Mouse (Mus musculus) hindbrain, embryonic 14.5 days (tissue): ENCODE data around the gene Sprr2a1. TPM values are rescaled to one million over a fixed set of nuclear protein-coding genes. Genes with fewer than 3 reads are reported as not detected.
"Not testable (repeated sequence)": the region's sequence is repeated elsewhere in the genome, so short reads cannot be mapped to it uniquely, and the experiment has no call there.

Experiments used
- ATAC-seq: fragments of 200-750 bp; cut with Nextera tagmentation; 2 replicates; pipeline ENCODE4 v1.8.0; 2017; ENCODE audit warnings: moderate number of reproducible peaks, mild to moderate bottlenecking, moderate TSS enrichment, moderate library complexity; ENCODE audit not compliant: low FRiP score
- DNase-seq: peaks from one replicate; pipeline ENCODE4 v3.0.0-alpha.2; 2015; ENCODE audit warnings: low spot score
- H3K27ac ChIP-seq: fragments of 300-500 bp; sonication (generic); 2 replicates; pipeline ENCODE4 v1.5.1; 2014; ENCODE audit warnings: mild to moderate bottlenecking, moderate library complexity
- H3K27me3 ChIP-seq: fragments of 300-500 bp; sonication (generic); 2 replicates; pipeline ENCODE4 v1.6.1; 2014; ENCODE audit warnings: mild to moderate bottlenecking, low read length, mixed read lengths; ENCODE audit not compliant: control insufficient read depth, insufficient read depth
- H3K36me3 ChIP-seq: fragments of 300-500 bp; sonication (generic); replicated peaks from 2 replicates; pipeline ENCODE4 v1.6.1; 2014; ENCODE audit not compliant: control insufficient read depth, insufficient read depth
- H3K4me1 ChIP-seq: fragments of 300-500 bp; sonication (generic); replicated peaks from 2 replicates; pipeline ENCODE4 v1.6.1; 2014; ENCODE audit warnings: antibody characterized with exemption, low read length, mixed read lengths; ENCODE audit not compliant: control insufficient read depth, insufficient read depth
- H3K4me2 ChIP-seq: fragments of 300-500 bp; sonication (generic); replicated peaks from 2 replicates; pipeline ENCODE4 v1.6.1; 2014; ENCODE audit warnings: mild to moderate bottlenecking, moderate library complexity
- H3K4me3 ChIP-seq: fragments of 300-500 bp; sonication (generic); replicated peaks from 2 replicates; pipeline ENCODE4 v1.5.1; 2014; ENCODE audit warnings: mild to moderate bottlenecking, low read length
- H3K9ac ChIP-seq: fragments of 300-500 bp; sonication (generic); 2 replicates; pipeline ENCODE4 v1.6.1; 2014
- H3K9me3 ChIP-seq: fragments of 300-500 bp; sonication (generic); 2 replicates; pipeline ENCODE4 v1.6.1; 2016; ENCODE audit warnings: low read length; ENCODE audit not compliant: control insufficient read depth
- WGBS: fragments of 180-500 bp; shearing (Covaris S2); extraction: QIAGEN DNeasy Blood & Tissue Kit; methylation state at CpG from one replicate; pipeline ENCODE4 v1.1.7; 2014; 5-methylcytosine and 5-hydroxymethylcytosine counted together
- polyA plus RNA-seq: library from polyadenylated mRNA; unstranded; fragments of >200 nt; fragmentation: Nextera tagmentation; extraction: Ambion mirVana; gene quantifications from 2 replicates; pipeline ENCODE4 v1.2.1, GENCODE M21; 2014

The Sprr2a1 gene
- polyA plus RNA-seq, 1 experiment from 2014 or later: not detected

DNA sequence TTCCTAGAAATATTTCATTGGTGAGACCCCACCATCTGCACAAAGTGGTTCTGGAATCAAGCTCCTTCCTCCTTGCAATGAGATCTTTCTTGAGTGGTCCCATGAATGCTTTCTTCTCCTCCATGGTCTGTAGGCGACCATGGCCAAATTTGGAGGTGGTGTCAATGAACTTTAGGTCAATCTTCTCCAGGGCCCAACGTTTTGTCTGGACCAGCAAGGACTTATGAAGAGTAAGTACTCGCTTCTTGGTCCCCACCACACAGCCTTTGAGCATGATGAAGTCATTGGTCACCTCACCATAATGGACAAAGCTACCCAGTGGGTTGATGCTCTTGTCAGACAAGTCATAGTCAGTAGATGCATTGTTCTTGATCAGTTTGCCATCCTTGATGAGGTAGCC, 11.8 kb downstream of the Sprr2a1 start:
- H3K36me3 ChIP-seq, H3K4me3 ChIP-seq, H3K9me3 ChIP-seq, H3K27ac ChIP-seq, H3K4me1 ChIP-seq, H3K9ac ChIP-seq, H3K27me3 ChIP-seq, ATAC-seq, H3K4me2 ChIP-seq, DNase-seq: not testable (repeated sequence)
- WGBS: 77% methylated on average over 3 of the region's 3 CpGs

DNA sequence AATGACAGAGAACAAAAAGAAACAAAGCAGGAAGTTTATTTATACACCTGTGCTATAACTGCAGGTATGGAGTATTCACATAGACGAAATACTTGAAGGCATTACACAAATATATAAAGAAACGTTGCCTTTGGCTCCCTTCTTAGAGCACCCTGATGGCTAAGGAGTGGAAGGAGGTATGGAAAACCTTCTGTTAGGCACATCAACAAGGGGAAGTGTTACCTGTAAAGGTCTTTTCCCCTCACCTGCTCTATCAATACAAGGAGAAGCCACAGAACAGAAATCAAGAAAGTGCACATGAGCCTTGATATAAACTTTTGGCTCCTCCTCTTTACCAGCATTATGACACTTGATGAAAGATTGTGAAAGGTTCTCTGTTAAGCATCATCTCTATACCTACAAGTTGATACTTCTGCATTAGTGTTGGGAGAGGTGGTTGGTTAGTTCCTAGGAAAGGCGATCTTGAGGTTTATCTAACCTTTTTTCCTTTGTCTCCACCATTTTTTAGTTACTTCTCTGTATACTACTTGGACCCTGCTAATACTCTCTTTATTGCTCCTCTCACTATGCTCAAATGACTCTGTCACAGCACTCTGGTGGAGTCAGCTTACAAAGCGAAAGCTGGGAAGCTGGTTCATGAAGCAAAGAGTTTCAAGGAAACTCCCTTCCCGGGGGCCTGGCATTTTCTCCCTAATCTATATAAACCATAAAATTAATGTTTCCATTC, 21.0 kb downstream of the Sprr2a1 start:
- H3K9ac ChIP-seq, H3K27ac ChIP-seq, H3K9me3 ChIP-seq, H3K36me3 ChIP-seq, DNase-seq, H3K4me2 ChIP-seq, H3K4me3 ChIP-seq, H3K4me1 ChIP-seq, ATAC-seq, H3K27me3 ChIP-seq: not testable (repeated sequence)
- no CpG with 5 or more reads among the region's 5 CpGs for WGBS

DNA sequence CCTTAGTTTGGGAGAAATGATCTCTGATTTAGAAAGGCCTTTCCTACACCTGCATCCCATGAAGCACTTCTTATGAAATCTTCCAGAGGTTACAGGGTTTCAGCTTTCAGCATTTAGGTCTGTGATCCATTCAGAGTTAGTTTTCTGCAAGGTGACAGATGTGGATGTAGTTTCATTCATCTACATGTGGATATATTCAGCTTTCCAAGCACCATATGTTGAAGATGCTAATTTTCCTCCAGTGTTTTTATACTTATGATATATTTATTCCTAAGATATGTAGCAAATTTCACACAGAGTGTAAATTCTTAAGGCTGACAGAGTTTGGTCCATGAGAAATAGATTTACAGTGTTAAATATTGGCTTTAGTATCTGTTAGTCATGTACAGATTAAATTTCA, 23.1 kb downstream of the Sprr2a1 start:
- not testable (repeated sequence) for H3K27ac ChIP-seq, H3K4me3 ChIP-seq, ATAC-seq, H3K9ac ChIP-seq, H3K4me1 ChIP-seq, H3K27me3 ChIP-seq, H3K9me3 ChIP-seq, H3K36me3 ChIP-seq, H3K4me2 ChIP-seq, DNase-seq

DNA sequence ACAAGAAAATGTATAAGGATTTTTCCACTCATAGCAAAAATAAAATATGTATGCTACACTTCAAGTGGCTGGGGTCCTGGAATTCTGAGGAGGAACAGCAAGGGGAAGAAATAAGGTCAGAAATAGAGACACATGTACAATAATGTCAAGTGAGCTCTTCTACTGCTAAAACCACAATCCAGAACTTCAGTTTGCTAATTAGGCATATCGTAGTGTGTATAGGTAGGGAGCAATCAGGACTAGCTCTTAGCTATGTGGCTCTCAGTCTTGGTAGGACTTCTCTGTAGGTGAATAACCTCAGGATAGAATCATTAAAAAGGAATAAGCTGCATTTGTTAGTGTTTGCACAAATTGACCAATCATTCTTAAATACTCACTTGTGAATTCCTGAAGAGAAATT, 23.6 kb downstream of the Sprr2a1 start:
- not testable (repeated sequence) for H3K9ac ChIP-seq, H3K4me3 ChIP-seq, H3K9me3 ChIP-seq, H3K4me1 ChIP-seq, H3K27ac ChIP-seq, H3K36me3 ChIP-seq, DNase-seq, H3K4me2 ChIP-seq, H3K27me3 ChIP-seq
- ATAC-seq: 0 out of 2 replicates have a peak, but pooled peaks have one; percentile 32
- no CpG with 5 or more reads among the region's 1 CpGs for WGBS

DNA sequence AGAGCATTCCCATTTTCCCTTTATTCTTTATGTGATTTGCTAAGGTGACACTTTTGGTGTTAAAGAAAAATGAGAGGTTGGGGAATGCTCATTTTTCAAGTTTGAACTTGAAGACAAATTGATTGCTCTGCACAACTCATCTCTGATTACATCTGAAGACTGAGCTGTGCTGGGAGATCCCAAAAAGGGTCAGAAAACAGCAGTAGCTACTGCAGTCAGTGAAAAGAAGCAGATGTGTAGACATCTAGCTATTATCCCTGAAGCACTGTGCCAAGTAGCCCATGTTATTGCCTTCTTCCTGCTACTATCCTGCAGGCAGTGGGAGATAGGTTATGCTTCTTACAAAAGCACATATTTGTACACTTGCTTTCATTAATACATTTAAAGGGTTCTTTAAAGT, 29.2 kb downstream of the Sprr2a1 start:
- H3K4me3 ChIP-seq, H3K9me3 ChIP-seq, H3K9ac ChIP-seq, H3K4me1 ChIP-seq, H3K36me3 ChIP-seq, H3K4me2 ChIP-seq, DNase-seq, H3K27me3 ChIP-seq, H3K27ac ChIP-seq: not testable (repeated sequence)
- ATAC-seq: 0 out of 2 replicates have a peak, but pooled peaks have one; percentile 25

DNA sequence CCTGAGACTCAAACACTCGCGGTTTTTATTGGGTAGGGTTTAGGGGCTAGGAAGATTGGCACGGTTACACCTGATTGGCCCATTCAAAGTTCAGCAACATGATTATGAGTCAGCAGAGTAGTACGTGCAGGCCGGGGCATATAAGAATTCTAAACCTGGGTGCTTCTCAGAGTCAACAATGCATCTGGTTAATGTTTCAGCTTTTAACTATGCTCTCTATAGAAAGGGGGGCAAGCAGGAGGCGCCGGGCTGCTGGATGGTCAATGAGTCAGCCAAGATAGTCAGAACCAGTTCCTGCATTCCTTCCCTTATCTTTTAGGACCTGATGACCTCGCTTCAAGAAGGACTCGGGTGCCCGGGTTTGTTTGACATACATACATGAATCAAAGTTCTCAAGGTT, 30.6 kb downstream of the Sprr2a1 start:
- no CpG with 5 or more reads among the region's 10 CpGs for WGBS
- not testable (repeated sequence) for DNase-seq, H3K9me3 ChIP-seq, H3K4me1 ChIP-seq, H3K27ac ChIP-seq, H3K36me3 ChIP-seq, H3K4me2 ChIP-seq, ATAC-seq, H3K4me3 ChIP-seq, H3K27me3 ChIP-seq, H3K9ac ChIP-seq

DNA sequence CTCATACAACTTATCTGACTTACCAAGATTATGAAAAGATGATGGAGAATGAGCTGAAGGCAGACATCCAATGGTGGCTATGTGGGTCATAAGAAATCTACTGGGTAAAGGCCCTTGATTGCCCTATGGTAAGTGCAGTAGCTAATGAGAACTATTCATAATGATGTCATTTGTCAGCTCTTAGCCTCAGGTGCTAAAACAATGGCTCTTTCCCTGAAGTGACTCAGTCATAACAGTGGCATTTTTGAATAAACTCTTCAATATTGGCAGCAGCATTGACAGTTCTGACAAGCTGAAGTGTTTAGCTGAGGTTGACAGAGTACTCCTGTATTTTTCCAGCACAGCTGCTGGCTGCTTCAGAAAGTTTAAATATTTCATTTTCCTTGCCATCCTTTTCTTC, 32.9 kb downstream of the Sprr2a1 start:
- H3K27ac ChIP-seq, H3K4me1 ChIP-seq, H3K9ac ChIP-seq, H3K4me3 ChIP-seq, DNase-seq, H3K27me3 ChIP-seq, H3K9me3 ChIP-seq, H3K4me2 ChIP-seq, H3K36me3 ChIP-seq: not testable (repeated sequence)
- ATAC-seq: peak; percentile 25; the same call in 1 of the 2 replicates

DNA sequence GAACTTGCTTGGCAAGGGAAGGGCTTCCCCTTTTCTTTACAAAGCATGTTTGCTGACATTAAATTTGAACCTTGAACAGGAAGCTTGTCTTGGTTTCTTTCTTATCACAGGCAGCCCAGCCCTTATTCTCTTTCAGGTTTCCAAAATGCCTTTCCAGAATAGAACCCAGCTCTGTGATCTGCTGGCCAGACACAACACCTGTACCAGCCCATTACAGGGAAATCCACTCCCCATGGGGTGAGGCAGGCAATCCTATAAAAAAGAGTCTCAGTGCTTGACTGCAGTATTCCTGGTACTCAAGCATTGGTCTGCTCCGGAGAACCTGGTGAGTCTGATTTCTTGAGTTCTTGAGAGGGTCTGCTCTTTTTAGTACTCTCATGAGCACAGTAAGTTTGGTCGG, 34.9 kb downstream of the Sprr2a1 start:
- ATAC-seq, H3K36me3 ChIP-seq, H3K9me3 ChIP-seq, H3K4me1 ChIP-seq, H3K4me3 ChIP-seq, DNase-seq, H3K27me3 ChIP-seq, H3K4me2 ChIP-seq, H3K27ac ChIP-seq, H3K9ac ChIP-seq: not testable (repeated sequence)
- 96% methylated on average over 1 of the region's 2 CpGs for WGBS

DNA sequence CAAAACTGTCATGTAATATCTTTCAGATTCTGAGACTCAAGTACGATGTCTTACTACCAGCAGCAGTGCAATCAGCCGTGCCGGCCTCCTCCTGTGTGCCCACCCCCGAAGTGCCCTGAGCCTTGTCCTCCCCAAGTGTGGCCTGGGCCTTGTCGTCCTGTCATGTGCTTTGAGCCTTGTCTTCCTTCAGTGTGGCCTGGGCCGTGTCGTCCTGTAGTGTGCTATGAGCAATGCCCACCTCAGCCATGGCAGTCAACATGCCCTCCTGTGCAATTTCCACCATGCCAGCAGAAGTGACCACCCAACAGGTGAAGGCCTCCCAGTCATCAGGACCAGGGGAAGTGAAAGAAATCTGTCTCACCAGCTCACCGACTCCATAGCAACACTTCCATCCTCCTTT, 38.3 kb downstream of the Sprr2a1 start:
- not testable (repeated sequence) for H3K27me3 ChIP-seq, H3K27ac ChIP-seq, DNase-seq, H3K4me3 ChIP-seq, H3K9ac ChIP-seq, H3K4me2 ChIP-seq, H3K9me3 ChIP-seq, H3K4me1 ChIP-seq, H3K36me3 ChIP-seq
- peak; percentile 59 for ATAC-seq
- WGBS: no CpG with 5 or more reads among the region's 8 CpGs

DNA sequence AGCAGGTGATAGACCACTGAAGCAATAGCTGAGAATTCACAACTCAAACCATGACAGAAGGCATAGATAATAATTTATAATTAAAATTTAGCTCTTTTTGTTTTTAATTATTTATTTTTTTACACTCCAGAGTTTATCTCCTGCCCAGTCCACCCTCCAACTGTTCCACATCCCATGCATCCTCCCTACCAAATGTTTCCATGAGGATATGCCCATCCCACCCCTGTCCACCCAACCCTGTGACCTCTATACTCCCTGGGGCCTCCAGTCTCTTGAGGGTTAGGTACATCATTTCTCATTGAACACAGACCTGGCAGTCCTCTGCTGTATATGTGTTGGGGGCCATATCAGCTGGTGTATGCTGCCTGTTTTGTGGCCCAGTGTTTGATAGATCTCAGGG, 42.9 kb downstream of the Sprr2a1 start:
- not testable (repeated sequence) for H3K4me3 ChIP-seq, H3K4me1 ChIP-seq, H3K36me3 ChIP-seq, H3K27me3 ChIP-seq, H3K27ac ChIP-seq, H3K9me3 ChIP-seq, H3K4me2 ChIP-seq, H3K9ac ChIP-seq, DNase-seq
- ATAC-seq: peak; percentile 52; the same call in 1 of the 2 replicates
